Mouse (Mus musculus): ENCODE data around the gene Olfr1385.
"Not testable (repeated sequence)": the region's sequence is repeated elsewhere in the genome, so short reads cannot be mapped to it uniquely, and the experiment has no call there.

DNA sequence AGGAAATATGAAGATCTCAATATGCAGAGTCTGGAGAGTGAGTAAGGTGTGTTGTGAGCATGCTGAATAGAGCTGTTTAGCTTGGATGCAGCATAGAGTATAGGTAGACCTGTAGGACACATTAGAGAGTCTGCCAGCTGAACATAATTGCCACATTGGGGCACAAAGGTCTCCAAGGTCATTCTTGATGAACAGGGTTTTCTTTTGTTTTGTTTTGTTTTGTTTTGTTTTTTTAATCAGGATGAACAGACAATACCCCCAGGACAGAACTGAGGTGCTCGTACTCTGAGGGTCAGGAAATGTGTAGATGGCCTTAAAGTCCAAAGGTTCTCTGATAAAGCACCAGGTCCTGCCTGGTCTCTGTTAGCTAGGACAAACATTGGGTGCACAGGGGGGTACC is at the start of gene Olfr1385:
- not testable (repeated sequence) for TF ChIP-seq CTCF (IDR thresholded peaks at IDR 0.05; ENCODE audit: extremely low read depth, insufficient read length, insufficient replicate concordance, low read depth, low read length); POLR2A (IDR thresholded peaks at IDR 0.05; ENCODE audit: low read depth, low read length)

Data from small intestine, adult 2 months (tissue).